Mouse (Mus musculus) CH12F3 (cell line): ENCODE measurements around the gene Ltbr.
"Not testable (repeated sequence)": the region's sequence is repeated elsewhere in the genome, so short reads cannot be mapped to it uniquely, and the experiment has no call there.

ENCODE experiments used
- in situ Hi-C: fragments of 300-500 bp; cut with MboI; formaldehyde crosslinking; loops from 2 replicates; pipeline ENCODE4 v1.14.3; 2020; ENCODE audit warnings: low sequenced_read_pairs

Ltbr gene

GRCm38 (mm10) chr6:125312581-125313355 lies 917 bp downstream of the Ltbr start:
- in situ Hi-C loops, result no loop called here

GRCm38 (mm10) chr6:125312171-125312570 lies 1.5 kb downstream of the Ltbr start:
- in situ Hi-C loops, result no loop called here

GRCm38 (mm10) chr6:125309406-125309805 lies 4.3 kb downstream of the Ltbr start:
- in situ Hi-C loops, result no loop called here

GRCm38 (mm10) chr6:125308921-125309320 lies 4.8 kb downstream of the Ltbr start:
- in situ Hi-C loops, result no loop called here

- in situ Hi-C loops, result no loop called here
These were observed 6.6 kb downstream of the Ltbr start for GRCm38 (mm10) chr6:125307091-125307490.

GRCm38 (mm10) chr6:125305465-125305864 lies 8.2 kb downstream of the Ltbr start:
- in situ Hi-C loops, result no loop called here

- in situ Hi-C loops, result not testable (repeated sequence)
These were observed 9.3 kb downstream of the Ltbr start for GRCm38 (mm10) chr6:125304408-125304807.

GRCm38 (mm10) chr6:125303242-125303641 lies 10.4 kb downstream of the Ltbr start:
- in situ Hi-C loops, result no loop called here

GRCm38 (mm10) chr6:125302231-125302982 lies 11.3 kb downstream of the Ltbr start:
- in situ Hi-C loops, result no loop called here

GRCm38 (mm10) chr6:125300982-125301381 lies 12.7 kb downstream of the Ltbr start:
- in situ Hi-C loops, result no loop called here

- in situ Hi-C loops, result no loop called here
These were observed 16.4 kb downstream of the Ltbr start for GRCm38 (mm10) chr6:125297149-125297820.

- in situ Hi-C loops, result no loop called here
These were observed 19.6 kb downstream of the Ltbr start for GRCm38 (mm10) chr6:125294049-125294448.

- in situ Hi-C loops, result no loop called here
These were observed 21.4 kb downstream of the Ltbr start for GRCm38 (mm10) chr6:125292256-125292655.

- in situ Hi-C loops, result no loop called here
These were observed 22.4 kb downstream of the Ltbr start for GRCm38 (mm10) chr6:125291329-125291728.

GRCm38 (mm10) chr6:125288730-125289129 lies 25.0 kb downstream of the Ltbr start:
- in situ Hi-C loops, result no loop called here

GRCm38 (mm10) chr6:125286944-125287343 lies 26.7 kb downstream of the Ltbr start:
- in situ Hi-C loops, result no loop called here

GRCm38 (mm10) chr6:125285890-125286289 lies 27.8 kb downstream of the Ltbr start, which contains the start of gene Tuba3a:
Gene Tuba3a (minus strand): TSS chr6:125286042.
- in situ Hi-C loops, result no loop called here

GRCm38 (mm10) chr6:125284751-125285150 lies 28.9 kb downstream of the Ltbr start:
- in situ Hi-C loops, result no loop called here

GRCm38 (mm10) chr6:125284250-125284649 lies 29.4 kb downstream of the Ltbr start:
- in situ Hi-C loops, result no loop called here

GRCm38 (mm10) chr6:125282721-125283120 lies 31.0 kb downstream of the Ltbr start:
- in situ Hi-C loops, result not testable (repeated sequence)

GRCm38 (mm10) chr6:125279729-125280128 lies 34.0 kb downstream of the Ltbr start:
- in situ Hi-C loops, result loop anchor here (10.0 kb wide), 1 partner anchor 125 kb away; no protein-coding TSS in a partner anchor
